Mouse (Mus musculus) cerebellum, postnatal 25 days (tissue): ENCODE measurements around the gene Gpatch8.

ENCODE experiments used
- DNase-seq, 2 experiments: peaks; one replicate each; pipeline ENCODE4 v3.0.0; 2021; ENCODE audit warnings: mixed read lengths in 2 of 2

Gene Gpatch8

GRCm38 (mm10) chr11:102432115-102432843 is 123.9 kb downstream of the Gpatch8 start:
- peak in 1 of 2 experiments; percentile 16 for DNase-seq

- no peak for DNase-seq
Observed at GRCm38 (mm10) chr11:102431728-102432114, 124.5 kb downstream of the Gpatch8 start.

GRCm38 (mm10) chr11:102431018-102431645 is 125.1 kb downstream of the Gpatch8 start:
- peak; percentile 83 to 90 for DNase-seq

- peak; percentile 87 to 92 for DNase-seq
Observed at GRCm38 (mm10) chr11:102430121-102431017, 125.8 kb downstream of the Gpatch8 start, which contains the start of gene Grn. Gene Grn (plus strand): TSS chr11:102430315.

DNA sequence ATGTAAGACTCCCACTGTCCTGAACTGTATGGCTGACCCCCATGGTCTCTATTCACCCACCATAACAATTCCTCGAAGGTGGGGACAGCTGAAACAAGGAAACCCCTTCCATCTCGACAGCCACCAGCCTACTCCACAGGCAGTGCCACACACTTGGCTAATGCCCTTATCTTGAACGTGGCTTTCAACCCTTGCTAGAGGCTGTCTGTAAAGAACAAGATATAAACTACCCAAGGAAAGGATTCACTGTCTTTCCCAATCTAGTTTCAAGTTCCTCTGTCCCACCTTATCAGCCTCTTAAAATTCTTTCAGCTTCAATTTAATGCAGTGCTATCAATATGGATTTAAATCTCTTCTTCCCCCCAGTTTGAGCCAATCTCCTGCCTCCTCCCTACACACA is 126.6 kb downstream of the Gpatch8 start:
- no peak for DNase-seq

- DNase-seq: no peak
Observed at GRCm38 (mm10) chr11:102428981-102429540, 127.1 kb downstream of the Gpatch8 start.
